Mouse (Mus musculus) adrenal gland, adult 8-10 months (tissue): ENCODE results near the gene Cd300ld5. TPM values are rescaled to one million over a fixed set of nuclear protein-coding genes. Genes with fewer than 3 reads are reported as not detected.
"Not testable (repeated sequence)": the region's sequence is repeated elsewhere in the genome, so short reads cannot be mapped to it uniquely, and the experiment has no call there.

Experiments
- DNase-seq: peaks from one replicate; pipeline ENCODE4 v3.0.0; 2022
- total RNA-seq, 4 experiments: library from RNA; stranded (reverse); gene quantifications; 2 replicates each; pipeline ENCODE4 v1.2.4; 2022

Gene Cd300ld5
- total RNA-seq, 4 experiments from 2014 or later, result 3.2 to 11.2 (median 4.5) TPM

DNA sequence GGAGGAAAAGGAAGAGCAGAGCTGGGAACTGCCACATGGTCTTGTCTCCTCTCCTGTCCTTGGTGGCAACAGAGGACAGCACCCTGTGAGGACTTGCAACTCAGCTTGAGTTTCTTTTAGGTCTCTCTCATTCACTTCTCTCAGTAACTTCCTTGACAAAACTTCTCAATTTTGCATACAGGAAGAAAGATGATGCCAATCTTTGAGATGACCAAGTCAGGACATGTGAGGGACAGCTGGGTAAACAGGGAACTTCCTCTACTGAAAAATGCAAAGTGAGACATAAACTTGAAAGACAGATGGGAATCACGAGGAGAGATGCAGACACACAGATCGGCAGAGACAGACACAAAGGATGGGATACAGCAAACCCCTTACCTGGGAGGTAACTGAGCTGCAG is 10.7 kb upstream of the Cd300ld5 start, which contains the start of gene Cd300ld3:
Cd300ld3 (minus strand) TSS at position 151 of the 400 bp plus-strand sequence.
- DNase-seq, result no peak

DNA sequence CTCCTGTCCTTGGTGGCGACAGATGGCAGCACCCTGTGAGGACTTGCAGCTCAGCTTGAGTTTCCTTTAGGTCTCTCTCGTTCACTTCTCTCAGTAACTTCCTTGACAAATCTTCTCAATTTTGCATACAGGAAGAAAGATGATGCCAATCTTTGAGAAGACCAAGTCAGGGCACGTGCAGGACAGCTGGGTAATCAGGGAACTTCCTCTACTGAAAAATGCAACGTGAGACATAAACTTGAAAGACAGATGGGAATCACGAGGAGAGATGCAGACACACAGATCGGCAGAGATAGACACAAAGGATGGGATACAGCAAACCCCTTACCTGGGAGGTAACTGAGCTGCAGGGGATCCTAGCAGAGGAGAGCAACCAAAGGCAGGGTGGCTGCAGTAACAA is 10.7 kb downstream of the Cd300ld5 start, which contains the start of gene Cd300ld4:
Cd300ld4 (minus strand) TSS at position 101 of the 400 bp plus-strand sequence.
- DNase-seq, result not testable (repeated sequence)

DNA sequence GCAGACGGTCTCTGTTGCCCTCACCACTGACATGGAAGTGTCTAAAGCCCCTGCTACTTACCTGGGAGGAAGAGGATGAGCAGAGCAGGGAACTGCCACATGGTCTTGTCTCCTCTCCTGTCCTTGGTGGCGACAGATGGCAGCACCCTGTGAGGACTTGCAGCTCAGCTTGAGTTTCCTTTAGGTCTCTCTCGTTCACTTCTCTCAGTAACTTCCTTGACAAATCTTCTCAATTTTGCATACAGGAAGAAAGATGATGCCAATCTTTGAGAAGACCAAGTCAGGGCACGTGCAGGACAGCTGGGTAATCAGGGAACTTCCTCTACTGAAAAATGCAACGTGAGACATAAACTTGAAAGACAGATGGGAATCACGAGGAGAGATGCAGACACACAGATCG is 21.5 kb downstream of the Cd300ld5 start, which contains the start of gene Cd300ld2:
Cd300ld2 (minus strand) TSS at position 101 of the 400 bp plus-strand sequence.
- not testable (repeated sequence) for DNase-seq

DNA sequence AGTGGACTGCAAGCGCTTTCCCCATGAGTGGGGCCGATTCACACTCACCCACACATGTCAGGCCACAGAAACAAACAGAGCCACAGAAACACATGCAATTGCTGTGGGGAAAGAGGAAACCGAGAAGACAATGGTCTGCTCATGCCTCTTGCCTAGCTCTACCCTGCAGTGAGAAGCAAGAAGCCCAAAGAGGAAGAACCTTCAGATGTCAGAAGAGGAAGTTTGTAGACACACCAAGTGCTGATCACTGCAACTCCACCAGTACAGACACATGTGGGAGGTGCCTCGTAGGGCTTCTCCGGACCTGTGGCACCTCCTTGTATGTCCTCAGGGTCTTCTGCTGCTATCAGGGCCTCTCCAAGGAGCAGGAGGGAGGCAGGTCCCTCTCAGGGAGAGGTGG is 33.5 kb downstream of the Cd300ld5 start:
- DNase-seq, result no peak

DNA sequence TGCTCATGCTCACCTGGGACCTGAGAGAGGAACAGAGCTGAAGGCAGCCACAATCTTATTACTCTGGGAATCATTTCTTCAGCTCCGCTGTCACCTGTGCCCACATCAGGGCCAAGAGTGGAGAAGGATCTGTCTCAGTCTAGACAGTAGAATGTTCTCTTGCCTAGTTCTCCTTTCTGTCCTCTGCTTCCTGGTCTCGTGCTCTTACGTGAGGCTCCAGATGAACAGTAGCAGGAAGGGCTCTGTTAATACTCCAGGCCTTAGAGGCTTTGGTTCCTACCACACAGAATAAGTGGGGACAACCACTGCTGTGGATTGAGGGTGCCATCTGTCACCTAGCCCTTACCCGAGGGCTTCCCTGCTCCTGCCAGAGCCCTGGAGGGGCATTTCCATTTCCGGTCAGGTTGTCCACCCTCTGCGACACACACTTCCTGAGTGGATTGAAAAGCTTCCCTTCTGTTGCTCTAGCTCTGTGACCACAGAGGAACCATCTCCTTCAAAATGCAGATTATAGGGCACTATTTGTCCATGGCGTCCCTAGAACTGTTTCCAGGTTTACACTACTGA is 36.0 kb downstream of the Cd300ld5 start, which contains the start of gene Cd300c2:
Cd300c2 (minus strand) TSS at position 407 of the 567 bp plus-strand sequence.
- no peak for DNase-seq

DNA sequence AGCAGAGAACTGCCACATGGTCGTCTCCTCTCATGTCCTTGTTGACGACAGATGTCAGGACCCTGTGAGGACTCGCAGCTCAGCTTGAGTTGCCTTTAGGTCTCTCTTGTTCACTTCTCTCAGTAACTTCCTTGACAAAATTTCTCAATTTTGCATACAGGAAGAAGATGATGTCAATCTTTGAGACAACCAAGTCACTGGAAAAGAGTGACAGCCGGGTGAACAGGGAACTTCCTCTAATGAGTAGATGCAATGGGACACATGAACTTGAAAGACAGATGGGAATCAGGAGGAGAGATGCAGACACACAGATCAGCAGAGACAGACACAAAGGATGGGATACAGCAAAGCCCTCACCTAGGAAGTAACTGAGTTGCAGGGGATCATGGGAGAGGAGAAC is 47.8 kb downstream of the Cd300ld5 start, which contains the start of gene Cd300ld:
Cd300ld (minus strand) TSS at position 130 of the 400 bp plus-strand sequence.
- no peak for DNase-seq

DNA sequence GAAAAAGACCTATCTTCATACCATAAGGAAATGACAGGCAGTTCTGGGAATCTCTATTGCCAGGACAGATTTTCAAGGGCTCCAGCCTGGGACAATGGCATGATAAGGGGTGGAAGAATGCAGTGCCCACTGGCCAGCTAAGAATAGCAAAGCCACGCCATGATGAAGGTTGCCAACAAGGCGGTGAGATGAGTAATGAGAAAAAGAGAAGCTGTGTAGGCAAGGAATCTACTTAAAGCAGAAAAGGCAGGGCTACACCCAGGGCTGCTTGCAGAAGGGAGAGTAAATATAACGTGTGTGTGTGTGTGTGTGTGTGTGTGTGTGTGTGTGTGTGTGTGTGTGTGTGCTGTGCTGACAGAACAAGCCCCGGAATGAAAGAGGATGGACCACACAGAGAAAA is 55.7 kb downstream of the Cd300ld5 start:
- DNase-seq, result no peak

Other genes starting within 250 kb of the Cd300ld5 start
- not detected for gene Btbd17, start 241.8 kb downstream of the Cd300ld5 start, total RNA-seq
- not detected for gene Gpr142, start 238.8 kb downstream of the Cd300ld5 start, total RNA-seq
- 1 to 10 TPM; 4.3 to 7.7 (median 4.6) TPM for gene Gprc5c, start 186.6 kb downstream of the Cd300ld5 start, total RNA-seq
- 1 to 10 TPM; 1.1 to 3.9 (median 3.3) TPM for gene Cd300a, start 147.7 kb downstream of the Cd300ld5 start, total RNA-seq
- 1 to 10 TPM; 1.3 to 3.1 (median 1.7) TPM for gene Cd300lb, start 103.4 kb downstream of the Cd300ld5 start, total RNA-seq
- not detected for gene Cd300c, start 68.6 kb downstream of the Cd300ld5 start, total RNA-seq
- gene Cd300ld, start 47.8 kb downstream of the Cd300ld5 start, total RNA-seq, result 1 to 10 TPM; 1.6 to 3.1 (median 2.1) TPM
- gene Cd300c2, start 35.9 kb downstream of the Cd300ld5 start, total RNA-seq, result 10 to 100 TPM in 1 of 4 experiments, 1 to 10 TPM in 3; 3.7 to 11.4 (median 7.5) TPM
- gene Cd300ld2, start 21.6 kb downstream of the Cd300ld5 start, total RNA-seq, result 1 to 10 TPM in 1 of 4 experiments, not detected in 3; 1.6 TPM
- gene Cd300ld4, start 10.8 kb downstream of the Cd300ld5 start, total RNA-seq, result not detected
- gene Cd300ld3, start 10.6 kb upstream of the Cd300ld5 start, total RNA-seq, result 10 to 100 TPM in 3 of 4 experiments, 1 to 10 TPM in 1; 9.5 to 18.1 (median 12.1) TPM
- gene Cd300e, start 24.4 kb upstream of the Cd300ld5 start, total RNA-seq, result under 1 TPM; 0.62 to 0.91 (median 0.64) TPM
- gene Rab37, start 53.7 kb upstream of the Cd300ld5 start, total RNA-seq, result 1 to 10 TPM in 3 of 4 experiments, under 1 TPM in 1; 0.58 to 1.8 (median 1.4) TPM
- gene Cd300lf, start 96.2 kb upstream of the Cd300ld5 start, total RNA-seq, result 1 to 10 TPM in 3 of 4 experiments, under 1 TPM in 1; 0.95 to 1.9 (median 1.4) TPM
- gene Slc9a3r1, start 125.6 kb upstream of the Cd300ld5 start, total RNA-seq, result 10 to 100 TPM; 21.0 to 25.6 (median 22.2) TPM
- gene Tmem104, start 149.7 kb upstream of the Cd300ld5 start, total RNA-seq, result 10 to 100 TPM; 24.8 to 34.0 (median 27.3) TPM
- 10 to 100 TPM; 29.0 to 32.1 (median 30.3) TPM for gene Nat9, start 150.1 kb upstream of the Cd300ld5 start, total RNA-seq
- gene Grin2c, start 229.5 kb upstream of the Cd300ld5 start, total RNA-seq, result 10 to 100 TPM in 2 of 4 experiments, 1 to 10 TPM in 2; 2.2 to 32.8 (median 13.6) TPM
- gene Fdxr, start 239.3 kb upstream of the Cd300ld5 start, total RNA-seq, result 1,000 to 10,000 TPM; 1,501 to 2,268 (median 1,689) TPM